Comparison of ENCODE assay signal across 12 mouse cellular contexts in the genomic region with DNA sequence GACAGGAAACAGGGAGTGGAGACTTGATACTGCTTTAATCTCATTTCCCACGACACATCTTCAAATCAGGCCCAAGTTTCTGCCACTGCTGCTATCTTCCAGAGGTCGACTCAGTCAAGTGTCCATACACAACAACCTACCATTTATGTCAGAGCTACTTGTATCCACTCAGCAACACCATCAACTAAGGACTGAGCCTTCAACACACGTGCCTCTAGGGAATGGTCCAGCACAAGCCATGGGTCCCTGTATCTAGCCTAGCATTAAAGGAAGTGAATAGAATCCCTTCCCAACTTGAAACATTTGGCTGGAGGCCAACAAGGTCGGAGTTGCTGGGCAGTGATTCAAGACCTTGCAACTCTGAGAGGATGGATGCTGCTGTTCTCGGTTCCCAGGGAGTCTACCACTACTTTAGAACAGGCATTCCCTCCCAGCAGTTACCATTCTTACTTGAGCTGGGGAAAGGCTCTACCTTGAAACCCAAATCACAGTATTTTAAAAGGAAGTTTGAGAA. TPM values are rescaled to one million over a fixed set of nuclear protein-coding genes. Genes with fewer than 3 reads are reported as not detected.
A peak's percentile ranks its signal among the peaks of the same experiment; 100 is the strongest.
DNase-seq lines count a peak whose midpoint lies in the region; ATAC-seq and TF ChIP-seq lines count a peak whose summit lies in the region.
"Had no signal": no experiment of that assay in that cellular context is flagged by ENCODE, and none has a peak within 500 bp of the region (broad histone marks: within the 10 kb centered on the region; RNA-seq: fewer than 3 reads in every experiment).

No protein-coding gene starts in this region.

- TF ChIP-seq CTCF in lung, embryonic 14.5 days (IDR thresholded peaks at IDR 0.05; ENCODE audit: low read depth) = no peak
- TF ChIP-seq CTCF in lung, adult 2 months (IDR thresholded peaks at IDR 0.05; ENCODE audit: insufficient read depth, low read length) = no peak

- intact Hi-C loops in left cerebral cortex, postnatal 25 days (cut with DNase I) = no loop called here

- no peaks in the 10 kb centered on the region for H3K27me3 ChIP-seq in lung, embryonic 14.5 days (ENCODE audit: insufficient read depth, low read length)
- H3K27me3 ChIP-seq: embryonic facial prominence, embryonic 15.5 days; stomach, embryonic 15.5 days had no signal

- no peak overlapping the region for H3K9ac ChIP-seq in lung, embryonic 14.5 days
- H3K9ac ChIP-seq: embryonic facial prominence, embryonic 15.5 days; stomach, embryonic 15.5 days had no signal

- 33% methylated on average over 5 of the region's 5 CpGs for WGBS in lung, embryonic 14.5 days
- 41% methylated on average over 5 of the region's 5 CpGs for WGBS in lung, adult 2 months

- no peaks in the 10 kb centered on the region for H3K9me3 ChIP-seq in lung, embryonic 14.5 days (ENCODE audit: low read depth, low read length)
- H3K9me3 ChIP-seq: embryonic facial prominence, embryonic 15.5 days; limb, embryonic 10.5 days; stomach, embryonic 15.5 days had no signal

- no peak for TF ChIP-seq POLR2A in lung, adult 2 months (IDR thresholded peaks at IDR 0.05; ENCODE audit: borderline replicate concordance, extremely low read depth, low read depth, low read length)

- H3K4me2 ChIP-seq in lung, embryonic 14.5 days = no peak overlapping the region
- H3K4me2 ChIP-seq: embryonic facial prominence, embryonic 15.5 days; stomach, embryonic 15.5 days had no signal

- 0 out of 2 replicates have a peak, but pooled peaks cover 3% of the 10 kb centered on the region for H3K4me1 ChIP-seq in lung, embryonic 14.5 days (ENCODE audit: insufficient read depth)
- H3K4me1 ChIP-seq in lung, adult 2 months (ENCODE audit: control insufficient read depth, insufficient read depth, low read length) = no peaks in the 10 kb centered on the region; the same call in 1 of the 2 replicates

- no peak for ATAC-seq in lung, embryonic 14.5 days (ENCODE audit: insufficient read depth)

- no peak overlapping the region for H3K4me3 ChIP-seq in lung, embryonic 14.5 days (ENCODE audit: low read depth, low read length)
- no peak overlapping the region for H3K4me3 ChIP-seq in lung, adult 2 months (replicated peaks; ENCODE audit: extremely low read depth, low read depth, low read length)
- H3K4me3 ChIP-seq: embryonic facial prominence, embryonic 15.5 days; layer of hippocampus, adult 2 months; limb, embryonic 10.5 days; stomach, embryonic 15.5 days had no signal

- no peak overlapping the region for H3K27ac ChIP-seq in lung, embryonic 14.5 days (ENCODE audit: low read depth)
- H3K27ac ChIP-seq: embryonic facial prominence, embryonic 15.5 days; layer of hippocampus, adult 2 months; limb, embryonic 10.5 days; stomach, embryonic 15.5 days had no signal

- peak; percentile 80 for DNase-seq in lung, embryonic 14.5 days
- no peak for DNase-seq in lung, adult 2 months
- DNase-seq in adrenal gland, postnatal 14 days = peak; percentile 79
- peak; percentile 12 to 23 for DNase-seq in kidney, adult 8-10 months
- DNase-seq in lung, postnatal 4 days = peak; percentile 32 to 40
- DNase-seq in left cerebral cortex, postnatal 25 days (ENCODE audit: low spot score in 2 of 2) = no peak
- DNase-seq in thymus, postnatal 25 days = no peak
- DNase-seq: cerebellum, adult 2 months had no signal

- H3K36me3 ChIP-seq in lung, embryonic 14.5 days (ENCODE audit: insufficient read depth) = no peaks in the 10 kb centered on the region
- H3K36me3 ChIP-seq: embryonic facial prominence, embryonic 15.5 days; limb, embryonic 10.5 days; stomach, embryonic 15.5 days had no signal

RNA-seq across cellular contexts. Expression of a gene that starts 2.5 kb away (rescaled TPM):
- polyA plus RNA-seq in lung, embryonic 14.5 days (2014; fragmentation: Nextera tagmentation; extraction: Ambion mirVana) = 7.0 and 7.6 TPM in 2 replicates
- 0.88 and 1.6 TPM in 2 replicates for polyA plus RNA-seq in lung, adult 2 months (2012; rRNA removed)
- total RNA-seq in adrenal gland, postnatal 14 days (2021) = 6.9 and 9.3 TPM in 2 replicates
- total RNA-seq in left cerebral cortex, postnatal 25 days (2021) = under 1 TPM; 0.28 to 0.30 TPM

Comparison
In these comparisons a context has a peak if more than half of its experiments do, and no peak if none do; other contexts are left out.
1. DNase-seq: peak in lung, embryonic 14.5 days (single experiment), adrenal gland, postnatal 14 days (single experiment), kidney, adult 8-10 months (2 of 2) and lung, postnatal 4 days (2 of 2); none in lung, adult 2 months (single experiment), left cerebral cortex, postnatal 25 days (0 of 2) and thymus, postnatal 25 days (single experiment).